Mouse (Mus musculus) lung, adult 2 months (tissue): ENCODE measurements around the gene Psap. TPM values are rescaled to one million over a fixed set of nuclear protein-coding genes. Genes with fewer than 3 reads are reported as not detected.

Experiments used
- DNase-seq: peaks from one replicate; pipeline ENCODE4 v3.0.0; 2022
- H3K4me1 ChIP-seq: fragments of 200-500 bp; 2 replicates; pipeline ENCODE4 v1.6.1; 2011; ENCODE audit warnings: low read length; ENCODE audit not compliant: control insufficient read depth, insufficient read depth
- H3K4me3 ChIP-seq: fragments of 200-500 bp; replicated peaks from 2 replicates; pipeline ENCODE3; 2011; ENCODE audit warnings: low read depth, mild to moderate bottlenecking, control low read depth, low read length; ENCODE audit errors: extremely low read depth
- CTCF ChIP-seq: fragments of 200-500 bp; IDR thresholded peaks from 2 replicates; pipeline ENCODE4 v1.5.1; 2011; ENCODE audit warnings: mild to moderate bottlenecking, low read length, control low read depth; ENCODE audit not compliant: insufficient read depth
- POLR2A ChIP-seq: fragments of 200-500 bp; IDR thresholded peaks from 2 replicates; pipeline ENCODE4 v1.6.1; 2011; ENCODE audit warnings: low read depth, mild to moderate bottlenecking, control low read depth, low read length, borderline replicate concordance; ENCODE audit errors: extremely low read depth
- WGBS: fragments of 180-500 bp; shearing (Covaris S2); methylation state at CpG from one replicate; pipeline ENCODE4 v1.1.7; 2018; 5-methylcytosine and 5-hydroxymethylcytosine counted together
- polyA plus RNA-seq: library from polyadenylated mRNA; depleted of rRNA; stranded (reverse); fragments of >200 nt; gene quantifications from 2 replicates; pipeline ENCODE4 v1.2.3, GENCODE M21; 2012; rRNA removed

Psap gene
- polyA plus RNA-seq, 1 experiment = 1,289 TPM

DNA sequence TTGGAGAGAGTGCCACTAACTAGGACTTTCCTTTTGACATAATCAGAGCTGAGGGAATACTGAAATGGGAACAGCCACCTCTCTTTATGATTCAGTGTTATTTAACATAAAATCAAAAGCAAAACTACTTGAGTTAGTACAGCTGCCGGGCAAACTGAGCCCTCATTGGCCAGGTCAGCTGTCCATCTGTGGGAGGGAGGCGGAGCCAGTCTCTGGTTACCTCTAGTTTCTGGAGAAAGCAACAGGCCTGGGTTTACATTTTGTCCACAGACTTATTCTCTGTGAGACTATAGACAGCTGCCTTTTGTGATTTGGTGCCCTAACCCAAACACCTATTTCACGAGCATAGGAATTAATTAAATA, 73.4 kb downstream of the Psap start:
- peak overlapping the region; percentile 55 for H3K4me3 ChIP-seq
- no peak for TF ChIP-seq POLR2A
- no peak for TF ChIP-seq CTCF
- WGBS = 10% methylated on average over 3 of the region's 3 CpGs
- peaks cover 29% of the 10 kb centered on the region for H3K4me1 ChIP-seq
- DNase-seq = peak; percentile 97

DNA sequence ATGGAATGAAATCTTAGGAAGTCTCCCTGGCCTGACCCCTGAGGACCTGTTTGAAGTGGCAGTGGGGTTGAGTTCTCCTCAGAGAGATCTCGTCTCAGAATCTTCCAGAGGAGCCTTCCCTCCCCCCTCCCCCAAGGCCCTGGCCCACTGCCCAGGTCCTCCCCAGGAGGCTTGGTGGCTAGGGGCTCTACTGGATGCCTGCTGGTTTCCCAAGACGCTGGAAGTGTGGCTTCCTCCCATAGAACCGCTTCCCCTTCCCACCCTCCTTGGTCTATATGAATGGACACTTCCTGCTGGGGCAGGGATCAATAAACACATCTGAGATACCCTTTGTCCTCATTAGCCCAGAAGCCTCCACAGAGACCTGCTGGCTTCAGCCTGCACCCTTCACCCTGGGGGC, 73.8 kb downstream of the Psap start:
- no peak for DNase-seq
- TF ChIP-seq CTCF (no peak), POLR2A (no peak)
- Histone ChIP-seq H3K4me3 (no peak overlapping the region), H3K4me1 (peaks cover 28% of the 10 kb centered on the region)
- 11% methylated on average over 3 of the region's 3 CpGs for WGBS

- 16% methylated on average over 7 of the region's 7 CpGs for WGBS
- TF ChIP-seq CTCF (no peak), POLR2A (peak; percentile 41; the same call in 1 of the 2 replicates)
- DNase-seq = peak; percentile 52
- Histone ChIP-seq H3K4me1 (peaks cover 25% of the 10 kb centered on the region), H3K4me3 (no peak overlapping the region)
Observed at GRCm38 (mm10) chr10:60351761-60352455, 74.5 kb downstream of the Psap start.

Other genes starting within 250 kb of the Psap start
- gene Spock2, start 171.4 kb upstream of the Psap start, polyA plus RNA-seq = 138 and 143 TPM in 2 replicates
- 21.7 and 23.9 TPM in 2 replicates for gene Chst3, start 58.4 kb upstream of the Psap start, polyA plus RNA-seq
- 87.9 and 105 TPM in 2 replicates for gene Vsir, start 69.2 kb downstream of the Psap start, polyA plus RNA-seq
- gene Gm17455, start 122.1 kb downstream of the Psap start, polyA plus RNA-seq = 0.33 and 1.2 TPM in 2 replicates